Mouse (Mus musculus) retina, postnatal 7 days (tissue): Measurements from ENCODE around the gene Fxyd1.

ENCODE experiments used
- DNase-seq: peaks from one replicate; pipeline ENCODE4 v3.0.0-alpha.2; 2012; ENCODE audit warnings: low read depth, low spot score

Gene Fxyd1

GRCm38 (mm10) chr7:31017104-31017901 lies 39.7 kb downstream of the Fxyd1 start:
- no peak for DNase-seq

DNA sequence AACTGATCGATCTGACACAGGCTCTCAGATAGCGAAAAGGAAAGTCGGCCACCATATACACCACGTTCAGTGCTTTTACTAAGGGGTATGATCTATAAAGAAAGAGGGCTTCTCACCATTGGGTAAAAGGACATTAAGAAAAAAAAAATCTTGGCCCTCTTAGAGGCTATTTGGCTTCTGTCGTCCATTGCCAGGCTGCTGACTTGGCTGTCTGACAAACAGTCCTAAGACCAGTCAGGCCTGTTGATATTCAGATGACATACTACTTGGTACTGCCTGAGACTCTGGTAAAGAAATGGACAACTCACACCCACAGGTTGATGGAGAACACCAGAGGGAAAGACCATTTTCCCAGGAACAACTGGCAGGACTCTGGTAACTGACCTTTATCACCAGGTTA lies 44.0 kb downstream of the Fxyd1 start:
- DNase-seq: no peak

DNA sequence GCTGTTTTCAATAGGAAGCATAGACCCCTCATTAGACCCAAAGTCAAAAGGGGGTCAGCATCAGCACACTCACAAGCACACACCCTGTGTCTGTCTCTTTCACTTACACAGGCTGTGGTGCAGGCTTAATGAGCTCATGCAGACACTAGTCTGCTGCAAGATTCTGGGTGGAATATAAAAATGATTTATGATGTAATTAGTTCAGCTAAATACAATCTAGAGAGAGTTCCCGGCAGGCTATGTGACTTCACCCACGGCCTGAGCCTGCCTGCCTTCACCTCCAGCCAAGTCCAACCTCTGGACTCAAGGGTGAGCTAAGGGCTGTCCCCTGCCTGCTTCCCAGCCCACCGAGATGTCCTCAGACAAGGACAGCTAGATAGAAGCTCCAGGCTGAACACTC lies 48.1 kb downstream of the Fxyd1 start:
- no peak for DNase-seq

- no peak for DNase-seq
These were observed 48.8 kb downstream of the Fxyd1 start for GRCm38 (mm10) chr7:31008175-31008574.

- no peak for DNase-seq
These were observed 49.2 kb downstream of the Fxyd1 start for GRCm38 (mm10) chr7:31007775-31008174.

DNA sequence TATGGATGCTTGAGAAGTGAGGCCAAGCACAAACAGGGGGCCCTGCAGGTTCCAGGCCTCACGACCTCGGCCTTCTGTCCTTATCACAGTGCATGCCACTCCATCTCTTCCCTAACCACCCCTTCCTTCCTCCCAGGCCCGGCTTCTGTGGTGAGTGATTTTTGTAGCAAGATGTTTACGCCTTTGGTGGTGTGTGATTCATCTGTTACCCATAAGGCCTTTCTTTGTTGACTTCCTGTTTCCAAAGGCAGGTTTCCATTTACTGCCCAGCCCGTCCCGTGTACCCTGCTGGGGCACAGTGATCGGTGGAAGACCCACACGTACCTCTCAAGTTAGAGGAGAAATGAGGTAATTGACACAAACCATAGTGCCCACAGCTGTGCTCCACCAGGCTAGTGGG lies 54.3 kb downstream of the Fxyd1 start:
- no peak for DNase-seq
